Mouse (Mus musculus) midbrain, embryonic 12.5 days (tissue): Measurements from ENCODE around the gene Spag8. TPM values are rescaled to one million over a fixed set of nuclear protein-coding genes. Genes with fewer than 3 reads are reported as not detected.

Experiments
- ATAC-seq: fragments of 200-750 bp; cut with Nextera tagmentation; 2 replicates; pipeline ENCODE4 v1.8.0; 2017; ENCODE audit warnings: low read depth, moderate TSS enrichment, moderate library complexity; ENCODE audit not compliant: low FRiP score
- H3K27ac ChIP-seq: fragments of 300-500 bp; sonication (generic); replicated peaks from 2 replicates; pipeline ENCODE4 v1.5.1; 2016; ENCODE audit warnings: mild to moderate bottlenecking
- H3K27me3 ChIP-seq: fragments of 300-500 bp; sonication (generic); 2 replicates; pipeline ENCODE4 v1.6.1; 2016; ENCODE audit warnings: mild to moderate bottlenecking
- H3K36me3 ChIP-seq: fragments of 300-500 bp; sonication (generic); 2 replicates; pipeline ENCODE4 v1.6.1; 2016
- H3K4me1 ChIP-seq: fragments of 300-500 bp; sonication (generic); 2 replicates; pipeline ENCODE4 v1.6.1; 2016
- H3K4me2 ChIP-seq: fragments of 300-500 bp; sonication (generic); replicated peaks from 2 replicates; pipeline ENCODE4 v1.6.1; 2016; ENCODE audit warnings: mild to moderate bottlenecking, moderate library complexity
- H3K4me3 ChIP-seq: fragments of 300-500 bp; sonication (generic); 2 replicates; pipeline ENCODE4 v1.5.1; 2016; ENCODE audit warnings: mild to moderate bottlenecking
- H3K9ac ChIP-seq: fragments of 300-500 bp; sonication (generic); replicated peaks from 2 replicates; pipeline ENCODE4 v1.6.1; 2016; ENCODE audit warnings: mild to moderate bottlenecking, moderate library complexity
- H3K9me3 ChIP-seq: fragments of 300-500 bp; sonication (generic); 2 replicates; pipeline ENCODE4 v1.6.1; 2016; ENCODE audit warnings: mild to moderate bottlenecking
- WGBS: fragments of 180-500 bp; shearing (Covaris S2); methylation state at CpG from one replicate; pipeline ENCODE4 v1.1.7; 2016; 5-methylcytosine and 5-hydroxymethylcytosine counted together
- polyA plus RNA-seq: library from polyadenylated mRNA; unstranded; fragments of >200 nt; fragmentation: Nextera tagmentation; extraction: Ambion mirVana; gene quantifications from 2 replicates; pipeline ENCODE4 v1.2.1, GENCODE M21; 2016

The Spag8 gene
- polyA plus RNA-seq, 1 experiment from 2014 or later, result 3.9 TPM

DNA sequence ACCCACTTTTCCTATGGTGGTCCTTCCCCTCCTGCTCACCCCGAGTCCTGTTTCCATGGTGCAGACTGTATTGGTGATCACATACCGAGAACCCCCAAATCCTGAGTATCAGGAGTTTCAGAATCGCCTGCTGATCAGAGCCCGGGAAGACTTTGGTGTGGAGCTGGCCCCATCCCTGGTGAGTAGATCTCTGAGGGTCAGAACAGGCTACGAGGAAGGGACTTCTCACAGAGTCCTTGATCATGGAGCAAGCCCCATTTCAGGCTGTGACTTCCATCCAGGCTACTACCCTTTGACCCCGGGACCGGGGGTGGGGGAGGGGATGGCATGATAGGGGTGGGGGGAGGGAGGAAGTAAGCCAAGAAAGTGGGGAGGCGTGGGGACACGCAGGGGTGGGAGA, 13.3 kb downstream of the Spag8 start:
- no peaks in the 10 kb centered on the region for H3K9me3 ChIP-seq
- H3K9ac ChIP-seq, result no peak overlapping the region
- H3K27me3 ChIP-seq, result no peaks in the 10 kb centered on the region
- peaks cover 1% of the 10 kb centered on the region; the same call in 1 of the 2 replicates for H3K4me1 ChIP-seq
- 68% methylated on average over 8 of the region's 9 CpGs for WGBS
- ATAC-seq, result no peak
- no peak overlapping the region for H3K27ac ChIP-seq
- peaks cover 6% of the 10 kb centered on the region; the same call in 1 of the 2 replicates for H3K36me3 ChIP-seq
- no peak overlapping the region for H3K4me3 ChIP-seq
- no peak overlapping the region for H3K4me2 ChIP-seq

DNA sequence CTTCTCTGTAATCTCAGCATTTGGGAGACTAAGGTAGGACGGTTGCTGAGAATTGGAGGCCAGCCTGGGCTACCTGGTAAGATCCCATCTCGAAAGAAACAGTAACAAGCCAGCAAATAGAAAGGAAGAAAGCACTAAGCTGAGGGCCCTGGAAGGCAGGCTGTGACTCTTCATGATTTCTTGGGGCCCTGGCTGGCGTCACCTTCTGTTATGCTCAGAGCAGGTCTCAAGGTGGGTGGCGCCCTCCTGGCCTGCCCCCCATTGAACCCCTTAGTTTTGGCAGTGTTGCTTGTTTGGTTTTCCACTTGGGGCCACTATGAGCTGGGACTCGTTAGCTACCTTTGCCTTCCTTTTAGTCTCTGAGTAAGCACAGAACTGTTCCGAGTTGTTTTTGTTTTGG, 16.6 kb downstream of the Spag8 start:
- ATAC-seq, result no peak
- WGBS, result 79% methylated on average over 6 of the region's 6 CpGs
- H3K4me1 ChIP-seq, result peaks cover 23% of the 10 kb centered on the region
- no peak overlapping the region for H3K27ac ChIP-seq
- no peaks in the 10 kb centered on the region for H3K36me3 ChIP-seq
- no peak overlapping the region for H3K9ac ChIP-seq
- H3K27me3 ChIP-seq, result peaks cover 16% of the 10 kb centered on the region
- no peak overlapping the region for H3K4me3 ChIP-seq
- H3K9me3 ChIP-seq, result no peaks in the 10 kb centered on the region
- H3K4me2 ChIP-seq, result no peak overlapping the region

- Histone ChIP-seq H3K9me3 (no peaks in the 10 kb centered on the region), H3K4me1 (peaks cover 34% of the 10 kb centered on the region), H3K4me3 (no peak overlapping the region), H3K9ac (no peak overlapping the region), H3K27me3 (peaks cover 16% of the 10 kb centered on the region), H3K36me3 (no peaks in the 10 kb centered on the region), H3K27ac (no peak overlapping the region), H3K4me2 (no peak overlapping the region)
- 87% methylated on average over 7 of the region's 7 CpGs for WGBS
- no peak for ATAC-seq
Observed at GRCm38 (mm10) chr4:43634621-43635374, 18.6 kb downstream of the Spag8 start.

GRCm38 (mm10) chr4:43633736-43634135, 19.7 kb downstream of the Spag8 start:
- WGBS, result 94% methylated on average over 2 of the region's 2 CpGs
- no peak for ATAC-seq
- Histone ChIP-seq H3K9me3 (no peaks in the 10 kb centered on the region), H3K4me2 (peak overlapping the region; percentile 80), H3K36me3 (no peaks in the 10 kb centered on the region), H3K9ac (no peak overlapping the region), H3K27me3 (peaks cover 16% of the 10 kb centered on the region), H3K4me1 (peaks cover 34% of the 10 kb centered on the region), H3K4me3 (no peak overlapping the region), H3K27ac (0 out of 2 replicates have a peak overlapping the region, but pooled peaks have one; percentile 5)

- no peaks in the 10 kb centered on the region for H3K9me3 ChIP-seq
- peak overlapping the region; percentile 80 for H3K4me2 ChIP-seq
- ATAC-seq, result no peak
- H3K9ac ChIP-seq, result no peak overlapping the region
- 0 out of 2 replicates have a peak overlapping the region, but pooled peaks have one; percentile 10 for H3K27ac ChIP-seq
- H3K4me3 ChIP-seq, result no peak overlapping the region
- H3K4me1 ChIP-seq, result peaks cover 34% of the 10 kb centered on the region
- H3K36me3 ChIP-seq, result no peaks in the 10 kb centered on the region
- H3K27me3 ChIP-seq, result peaks cover 20% of the 10 kb centered on the region
- WGBS, result 79% methylated on average over 8 of the region's 8 CpGs
Observed at GRCm38 (mm10) chr4:43633296-43633695, 20.1 kb downstream of the Spag8 start.

GRCm38 (mm10) chr4:43631956-43632920, 21.2 kb downstream of the Spag8 start:
- ATAC-seq, result no peak
- WGBS, result 44% methylated on average over 42 of the region's 42 CpGs
- Histone ChIP-seq H3K27me3 (peaks cover 23% of the 10 kb centered on the region), H3K36me3 (no peaks in the 10 kb centered on the region), H3K4me2 (peak overlapping the region; percentile 80), H3K9me3 (no peaks in the 10 kb centered on the region), H3K4me3 (peak overlapping the region; percentile 68), H3K27ac (peak overlapping the region; percentile 86), H3K9ac (peak overlapping the region; percentile 90), H3K4me1 (peaks cover 34% of the 10 kb centered on the region)

DNA sequence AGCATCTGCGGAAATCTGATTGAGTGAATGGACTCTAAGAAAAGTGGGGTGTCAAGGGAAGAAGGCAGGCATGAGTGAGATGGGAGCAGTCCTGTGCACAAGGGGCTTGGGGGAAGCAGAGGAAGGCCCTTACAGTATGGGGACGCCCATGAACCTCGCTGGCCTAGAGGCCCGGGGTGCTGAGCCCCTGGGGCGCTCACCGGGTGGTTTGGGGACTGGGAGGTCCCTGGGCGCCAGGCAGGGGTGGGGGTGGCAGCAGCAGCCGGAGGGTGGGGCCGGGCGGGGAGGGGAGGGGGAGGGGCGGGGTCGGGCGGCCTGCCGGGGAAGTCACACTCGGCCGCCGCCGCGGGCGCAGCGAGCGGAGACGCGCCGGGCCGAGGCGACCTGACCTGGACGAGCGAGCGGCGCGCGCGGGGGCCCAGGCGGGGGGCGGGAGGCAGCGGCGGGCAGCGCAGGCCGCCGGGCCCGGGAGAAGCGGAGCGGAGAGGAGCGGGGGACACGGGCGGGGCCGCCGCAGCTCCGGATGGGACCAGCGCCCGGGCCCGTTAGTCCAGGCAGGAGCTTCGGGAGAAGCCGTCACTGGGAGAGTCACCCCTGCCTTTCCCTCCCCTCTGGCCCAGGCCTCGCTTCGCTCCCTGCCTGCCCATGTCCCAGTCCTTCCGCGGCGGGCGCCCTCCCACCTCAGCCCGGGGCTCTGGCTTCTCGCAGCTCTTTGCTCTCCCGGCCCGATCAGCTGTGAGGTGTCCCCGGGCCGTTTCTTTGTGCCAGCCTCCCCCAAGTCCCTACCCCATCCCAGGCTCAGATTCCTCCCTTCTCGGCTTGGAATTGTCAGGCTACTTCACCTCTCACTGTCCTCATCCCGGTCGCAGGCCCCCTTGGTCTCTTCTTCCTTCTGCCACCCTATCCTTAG, 22.1 kb downstream of the Spag8 start, which contains the start of gene Npr2:
TSS of gene Npr2 (plus strand) at position 890 of the 910 bp plus-strand sequence.
- H3K9ac ChIP-seq, result peak within 1 kb of the TSS; percentile 90
- H3K9me3 ChIP-seq, result 0 out of 2 replicates have a peak, but pooled peaks cover under 1% of the 10 kb centered on the region
- peak; percentile 53 for ATAC-seq
- peak within 1 kb of the TSS; percentile 80 for H3K4me2 ChIP-seq
- H3K4me1 ChIP-seq, result peaks cover 34% of the 10 kb centered on the region
- H3K36me3 ChIP-seq, result no peaks in the 10 kb centered on the region
- H3K27me3 ChIP-seq, result peaks cover 23% of the 10 kb centered on the region
- H3K4me3 ChIP-seq, result peak within 1 kb of the TSS; percentile 68
- peak within 1 kb of the TSS; percentile 86 for H3K27ac ChIP-seq
- WGBS, result under 1% methylated on average over 31 of the region's 70 CpGs

DNA sequence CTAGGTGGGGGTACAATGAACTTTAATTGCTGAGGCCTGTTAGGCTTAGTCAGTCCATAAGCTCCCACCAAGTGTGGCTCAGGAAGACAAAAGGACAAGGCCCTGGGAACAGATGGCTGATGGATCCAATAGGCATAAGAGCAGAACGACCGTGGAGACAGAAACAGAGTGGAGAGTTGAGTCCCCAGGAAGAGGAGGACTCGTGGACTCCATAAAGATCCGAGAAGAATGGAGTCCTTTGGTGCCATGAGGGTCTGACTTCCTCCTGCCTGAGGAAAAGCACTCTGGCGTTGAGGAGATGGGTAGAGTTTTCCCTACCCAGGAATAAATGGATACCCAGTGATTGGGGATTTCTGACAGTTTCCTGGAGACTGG, 22.7 kb downstream of the Spag8 start:
- Histone ChIP-seq H3K27ac (peak overlapping the region; percentile 86), H3K36me3 (no peaks in the 10 kb centered on the region), H3K4me2 (peak overlapping the region; percentile 80)

DNA sequence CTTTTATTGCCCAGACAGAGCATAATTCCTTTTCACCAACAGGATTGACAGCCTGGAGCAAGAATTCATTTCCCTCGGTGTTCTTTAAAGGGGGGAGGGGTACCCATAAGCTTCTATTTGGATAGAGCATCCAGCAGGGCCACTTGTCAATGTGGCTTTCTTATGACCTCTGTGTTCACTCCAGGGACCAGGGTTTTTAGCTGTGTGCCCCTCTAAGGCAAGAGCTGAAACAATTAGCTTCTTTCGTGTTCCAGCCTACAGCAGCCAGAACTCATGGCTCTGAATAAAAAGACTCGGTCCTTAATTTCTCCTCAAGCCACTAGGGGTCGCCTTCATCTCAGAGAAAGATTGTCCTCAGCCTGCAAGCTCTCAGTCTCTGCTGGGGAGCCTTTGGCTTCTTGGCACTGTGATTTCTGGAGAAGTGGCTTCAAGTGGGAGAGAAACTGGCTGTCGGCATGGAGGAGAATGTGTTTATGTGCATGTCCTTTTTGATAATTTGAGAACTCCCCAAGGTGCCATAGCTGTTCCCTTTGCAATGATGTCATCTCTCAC, 23.3 kb downstream of the Spag8 start:
- H3K27me3 ChIP-seq, result peaks cover 23% of the 10 kb centered on the region
- peak overlapping the region; percentile 80 for H3K4me2 ChIP-seq
- H3K4me3 ChIP-seq, result no peak overlapping the region
- peak overlapping the region; percentile 86 for H3K27ac ChIP-seq
- WGBS, result 1% methylated on average over 5 of the region's 5 CpGs
- ATAC-seq, result peak; percentile 62
- peaks cover 33% of the 10 kb centered on the region for H3K4me1 ChIP-seq
- H3K9me3 ChIP-seq, result peaks cover 8% of the 10 kb centered on the region; the same call in 1 of the 2 replicates
- no peak overlapping the region for H3K9ac ChIP-seq
- H3K36me3 ChIP-seq, result no peaks in the 10 kb centered on the region

More for the DNA sequence above, 22.7 kb downstream of the Spag8 start:
- peak overlapping the region; percentile 68 for H3K4me3 ChIP-seq
- peaks cover 23% of the 10 kb centered on the region for H3K27me3 ChIP-seq
- 16% methylated on average over 5 of the region's 5 CpGs for WGBS
- peak; percentile 39; the same call in 1 of the 2 replicates for ATAC-seq
- peaks cover 34% of the 10 kb centered on the region for H3K4me1 ChIP-seq
- H3K9me3 ChIP-seq, result peaks cover 3% of the 10 kb centered on the region; the same call in 1 of the 2 replicates
- H3K9ac ChIP-seq, result no peak overlapping the region

DNA sequence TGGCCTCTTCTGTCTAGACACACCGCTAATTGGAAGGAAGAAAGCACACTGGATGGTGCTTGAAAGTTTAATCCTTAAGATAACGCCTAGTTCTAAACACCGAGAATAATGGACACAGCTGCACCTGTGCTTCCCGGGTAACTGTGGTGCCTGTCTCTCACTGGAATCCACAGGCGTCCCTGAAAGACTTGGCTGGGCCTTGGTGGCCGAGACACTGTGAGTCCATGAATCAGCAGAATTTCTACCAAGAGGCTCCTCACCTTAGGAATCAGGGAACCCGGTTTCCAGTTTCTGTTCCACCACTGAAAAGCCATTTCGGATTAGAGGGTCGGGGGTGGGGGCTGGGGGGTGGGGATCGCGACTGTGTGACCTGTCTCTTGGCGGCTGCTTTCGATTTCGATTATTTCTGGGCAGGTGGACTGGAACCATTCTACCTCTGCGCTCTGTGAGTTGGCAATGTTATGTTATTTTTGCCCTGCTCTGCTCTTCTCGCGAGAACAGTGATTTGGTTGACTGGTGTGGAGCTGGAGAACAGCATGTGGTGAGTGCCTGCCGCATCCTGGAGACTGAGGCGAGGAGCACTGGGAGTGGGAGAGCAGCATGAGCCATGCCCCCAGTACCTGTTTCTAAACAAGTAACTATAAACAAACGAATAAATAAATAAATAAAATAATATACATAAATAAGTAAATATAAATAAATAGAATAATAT, 24.1 kb downstream of the Spag8 start:
- Histone ChIP-seq H3K27me3 (peaks cover 23% of the 10 kb centered on the region), H3K27ac (no peak overlapping the region), H3K4me1 (peaks cover 31% of the 10 kb centered on the region), H3K9ac (no peak overlapping the region), H3K4me2 (peak overlapping the region; percentile 27), H3K9me3 (peaks cover 15% of the 10 kb centered on the region; the same call in 1 of the 2 replicates), H3K36me3 (no peaks in the 10 kb centered on the region), H3K4me3 (no peak overlapping the region)
- 38% methylated on average over 20 of the region's 20 CpGs for WGBS
- ATAC-seq, result no peak
